Mouse (Mus musculus) kidney, adult 2 months (tissue): ENCODE data around the gene Eed.

ENCODE experiments used
- CTCF ChIP-seq: fragments of 200-500 bp; conservative IDR thresholded peaks from 2 replicates; pipeline ENCODE4 v1.5.1; 2011; ENCODE audit warnings: low read depth, mild to moderate bottlenecking, control low read depth, low read length, moderate library complexity, mixed read lengths; ENCODE audit not compliant: insufficient read depth, insufficient read length
- POLR2A ChIP-seq: fragments of 200-500 bp; IDR thresholded peaks from one replicate; pipeline ENCODE4 v1.6.1; 2011; ENCODE audit warnings: low read depth, low read length, control low read depth

DNA sequence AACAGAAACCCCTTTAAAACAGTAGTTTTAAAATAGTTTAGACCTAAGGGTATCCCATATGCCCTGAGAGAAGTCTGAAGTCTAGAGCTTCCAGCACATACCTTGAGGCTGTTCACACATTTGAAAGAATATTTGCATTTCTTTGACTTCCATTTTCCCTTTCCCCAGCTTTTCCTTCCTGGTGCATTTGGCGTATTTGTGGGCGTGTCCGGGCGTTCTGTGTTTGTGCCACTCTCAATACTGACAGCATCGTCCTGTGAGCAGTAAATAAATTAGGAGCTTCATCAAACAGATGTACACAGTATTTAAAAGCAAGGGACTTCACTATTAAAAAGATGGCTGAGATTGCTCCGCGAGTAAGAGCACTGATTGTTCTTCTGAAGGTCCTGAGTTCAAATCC, 4.0 kb downstream of the Eed start:
- no peak for TF ChIP-seq CTCF
- TF ChIP-seq POLR2A, result no peak
